Mouse (Mus musculus) ES-CJ7 (cell line): ENCODE results near the gene Txnrd1.

Experiments
- DNase-seq: peaks from one replicate; pipeline ENCODE4 v3.0.0; 2011; ENCODE audit warnings: low read depth, low spot score

Gene Txnrd1

DNA sequence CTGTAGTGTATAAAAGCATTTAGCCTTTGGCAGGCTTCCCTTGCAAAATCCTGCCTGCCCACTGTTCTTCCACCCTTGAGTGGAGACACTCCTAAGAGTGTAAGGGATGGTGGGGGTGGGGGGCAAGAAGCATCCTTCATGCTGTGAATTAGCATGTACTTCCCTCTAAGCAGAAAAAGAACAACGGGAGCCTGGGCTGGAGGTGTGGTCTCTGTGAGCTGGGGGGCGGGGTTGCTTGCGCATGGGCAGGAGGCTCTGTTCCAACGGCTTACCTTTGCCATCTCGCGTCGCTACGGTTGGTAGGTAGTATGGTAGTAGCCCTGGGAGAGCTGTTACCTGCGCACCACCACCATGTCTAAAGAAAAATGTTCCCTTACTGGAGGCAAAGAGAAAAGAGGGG lies 32.6 kb downstream of the Txnrd1 start, which contains the start of gene Eid3:
Gene Eid3, plus strand, starts transcription at position 271 of the 400 bp plus-strand sequence.
- peak; percentile 90 for DNase-seq

DNA sequence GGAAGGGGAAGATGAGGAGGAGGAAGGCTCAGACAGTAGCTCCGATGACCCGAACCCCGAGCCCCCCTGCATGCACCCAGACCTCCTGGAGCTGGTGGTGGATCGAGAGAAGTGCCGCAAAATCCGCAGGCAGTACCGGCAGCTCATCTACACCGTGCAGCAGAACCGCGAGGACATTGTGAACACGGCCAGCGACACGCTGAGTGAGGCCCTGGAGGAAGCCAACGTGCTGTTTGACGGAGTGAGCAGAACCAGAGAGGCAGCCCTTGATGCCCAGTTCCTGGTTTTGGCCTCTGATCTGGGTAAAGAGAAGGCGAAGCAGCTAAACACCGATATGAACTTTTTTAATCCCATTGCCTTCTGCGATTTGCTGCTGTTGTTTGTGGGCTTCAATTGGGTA lies 33.1 kb downstream of the Txnrd1 start:
- no peak for DNase-seq

DNA sequence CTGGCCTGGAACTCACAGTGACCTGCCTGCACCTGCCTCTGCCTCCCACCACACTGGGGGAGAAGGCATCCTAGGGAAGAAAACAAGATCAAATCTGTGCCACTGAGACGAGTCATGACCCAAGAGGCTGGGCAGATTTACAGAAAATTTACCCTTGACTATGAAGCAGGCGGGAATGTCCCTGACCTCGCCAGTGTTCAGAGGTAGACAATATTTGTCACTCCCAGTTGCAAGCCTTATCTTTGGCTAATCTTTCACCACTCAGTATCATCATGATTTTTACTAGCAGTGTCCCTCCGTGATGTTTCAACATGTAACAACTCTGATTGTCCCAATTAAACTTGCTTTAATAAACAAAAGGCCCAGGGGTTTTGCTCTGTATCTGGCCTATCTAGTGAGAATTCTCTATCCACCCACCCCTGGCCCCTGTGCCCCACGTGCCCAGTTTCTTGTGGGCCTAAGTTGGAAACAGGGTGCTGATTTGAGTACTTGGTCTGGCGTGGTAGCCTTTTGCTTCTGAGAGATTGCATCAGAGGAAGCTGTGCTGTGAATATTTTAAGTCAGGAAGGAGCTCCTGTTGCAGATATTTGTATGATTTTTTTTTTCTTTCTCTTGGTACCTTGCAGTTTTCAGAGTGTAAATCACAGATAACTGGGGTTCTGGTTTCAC lies 34.8 kb downstream of the Txnrd1 start:
- DNase-seq: no peak

DNA sequence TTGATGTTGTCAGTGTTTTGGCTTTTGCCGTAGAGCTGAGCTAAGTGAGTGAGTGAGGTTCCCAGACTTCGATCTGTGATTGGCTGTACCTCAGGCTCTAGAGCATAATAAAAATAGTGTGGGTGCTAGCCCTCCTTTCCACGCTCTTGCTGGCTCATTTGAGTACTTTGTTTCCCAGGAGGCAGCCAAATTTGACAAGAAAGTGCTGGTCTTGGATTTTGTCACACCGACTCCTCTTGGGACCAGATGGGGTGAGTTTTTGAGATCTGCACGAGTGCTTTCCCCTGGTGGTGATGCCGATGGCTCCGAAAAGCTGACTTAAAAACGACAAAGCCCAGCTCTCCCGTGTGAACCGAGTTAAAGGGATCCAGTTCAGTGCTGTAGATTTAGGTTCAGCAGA lies 41.7 kb downstream of the Txnrd1 start:
- no peak for DNase-seq

DNA sequence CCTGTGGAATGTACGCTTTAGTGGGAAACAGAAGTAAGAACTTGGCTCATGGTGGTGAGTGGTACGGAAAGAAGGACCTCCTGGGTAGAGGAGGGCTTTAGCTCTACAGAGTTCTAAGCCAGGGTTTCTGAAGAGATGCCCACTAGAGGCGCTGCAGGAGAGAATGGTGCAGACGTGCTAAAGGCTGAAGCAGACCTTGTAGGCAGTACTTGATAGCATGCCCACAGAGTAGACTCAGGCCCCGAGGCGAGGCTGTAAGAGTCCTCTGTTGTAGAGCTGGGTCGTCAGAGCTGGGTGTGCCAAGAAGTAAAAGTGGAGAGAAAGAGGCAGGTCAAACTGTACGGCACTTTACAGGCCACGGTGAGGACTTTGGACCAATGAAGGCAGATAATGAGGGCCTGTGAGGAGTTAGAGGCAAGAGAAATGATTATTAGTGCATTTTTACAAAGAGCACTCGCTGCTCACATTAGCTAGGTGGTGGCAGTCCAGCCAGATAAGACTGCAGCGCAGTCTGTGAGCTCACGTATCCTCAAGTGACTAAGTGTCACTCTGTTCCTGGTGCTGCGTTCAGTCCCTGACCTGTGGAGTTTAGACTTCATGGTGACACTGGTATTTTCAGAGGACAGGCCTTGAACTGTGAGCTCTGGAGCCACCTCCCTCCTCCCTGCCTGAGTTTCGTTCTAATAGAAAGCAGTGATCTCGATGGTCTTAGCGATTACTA lies 42.5 kb downstream of the Txnrd1 start:
- DNase-seq: peak; percentile 76

DNA sequence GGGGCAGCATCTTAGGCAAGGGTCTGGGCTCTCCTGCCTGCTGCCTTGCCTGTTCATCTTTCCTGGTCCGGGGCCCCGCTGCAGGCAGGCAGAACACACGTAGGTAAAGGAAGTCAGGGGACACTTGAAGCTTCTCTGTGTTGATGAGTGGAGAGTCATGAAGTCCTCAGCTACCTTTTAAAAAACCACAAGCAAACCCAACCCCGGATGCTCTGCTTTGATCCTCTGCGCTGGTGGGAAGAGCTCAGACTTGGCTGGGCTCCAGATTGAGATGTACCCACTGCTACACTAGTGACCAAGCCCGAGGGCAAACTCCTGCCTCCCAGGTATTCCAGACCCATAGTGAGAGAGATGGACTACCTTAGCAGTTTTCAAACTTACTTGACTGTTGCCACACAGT lies 53.6 kb downstream of the Txnrd1 start:
- DNase-seq: no peak

DNA sequence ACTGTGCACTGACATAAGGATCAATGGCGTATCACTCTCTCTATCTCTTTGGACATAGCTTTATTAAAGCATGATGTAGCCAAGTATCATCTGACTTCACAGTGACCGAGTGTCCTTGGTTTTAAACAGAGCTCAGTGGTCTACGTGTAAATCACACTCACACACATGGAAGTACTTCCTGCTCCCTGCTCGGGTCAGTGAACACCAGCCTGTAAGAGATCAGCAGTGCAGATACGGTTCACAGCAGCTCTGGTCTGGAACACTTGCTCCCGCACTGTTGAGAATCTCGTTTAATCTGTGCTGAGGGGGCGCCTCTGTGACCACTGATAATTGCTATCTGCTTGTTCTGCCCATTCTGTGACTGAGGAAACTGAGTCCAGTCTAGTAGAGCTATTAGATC lies 54.8 kb downstream of the Txnrd1 start:
- DNase-seq: no peak

DNA sequence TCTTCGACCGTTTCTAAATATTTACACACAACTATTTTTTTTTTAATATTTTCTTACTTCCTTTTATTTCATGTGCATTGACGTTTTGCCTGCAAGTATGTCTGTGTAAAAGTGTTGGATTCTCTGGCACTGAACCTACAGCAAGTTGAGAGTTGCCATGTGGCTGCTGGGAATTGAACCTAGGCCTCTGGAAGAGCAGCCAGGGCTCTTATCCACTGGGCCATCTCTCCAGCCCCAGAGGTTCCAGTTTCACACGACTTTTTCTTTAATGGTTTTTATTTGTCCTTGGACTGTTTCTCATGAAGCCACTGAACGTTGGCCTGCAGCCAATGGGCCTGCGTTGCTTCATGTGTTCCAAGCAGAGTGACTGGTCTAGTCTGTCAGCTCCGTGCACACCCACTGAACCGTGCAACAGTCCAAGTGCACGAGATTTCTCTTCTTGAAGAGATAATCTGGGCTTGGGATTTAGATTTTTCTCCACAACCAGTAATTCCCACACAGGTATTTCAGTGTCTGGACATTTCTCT lies 55.8 kb downstream of the Txnrd1 start:
- DNase-seq: no peak

DNA sequence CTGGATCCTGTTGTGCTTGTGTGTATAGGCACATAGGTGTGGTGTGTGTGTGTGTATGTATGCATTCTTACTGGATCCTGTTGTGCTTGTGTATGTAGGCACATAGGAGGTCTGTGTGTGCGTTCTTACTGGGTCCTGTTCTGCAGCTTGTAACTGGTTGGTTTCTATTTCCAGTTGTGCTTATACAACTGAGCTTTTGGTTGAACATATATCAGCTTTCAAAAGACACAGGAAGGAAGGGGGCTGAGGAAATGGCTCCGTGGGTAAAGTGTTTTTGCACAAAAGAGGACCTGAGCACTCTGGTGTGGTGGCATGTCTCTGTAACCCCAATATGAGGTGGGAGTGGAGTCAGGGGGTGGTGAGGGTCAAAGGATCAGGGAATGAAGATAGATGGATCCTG lies 57.2 kb downstream of the Txnrd1 start:
- no peak for DNase-seq

DNA sequence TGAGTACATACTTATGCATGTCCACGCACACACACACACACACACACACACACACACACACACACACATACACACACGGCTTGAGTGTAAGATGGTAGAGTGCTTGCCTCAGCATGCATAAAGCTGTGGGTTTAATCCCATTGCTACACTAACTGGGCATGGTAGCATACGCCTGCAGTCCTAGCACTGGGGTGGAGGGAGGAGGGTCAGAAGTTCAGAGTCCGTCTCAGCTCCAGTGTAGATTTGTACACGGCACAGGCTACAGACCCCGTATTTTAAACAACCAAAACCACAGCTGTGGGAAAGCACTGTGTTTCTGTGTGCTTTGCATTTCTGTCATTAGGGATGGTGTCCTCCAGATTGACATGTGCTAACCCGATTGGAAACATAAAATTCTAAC lies 57.7 kb downstream of the Txnrd1 start:
- no peak for DNase-seq

DNA sequence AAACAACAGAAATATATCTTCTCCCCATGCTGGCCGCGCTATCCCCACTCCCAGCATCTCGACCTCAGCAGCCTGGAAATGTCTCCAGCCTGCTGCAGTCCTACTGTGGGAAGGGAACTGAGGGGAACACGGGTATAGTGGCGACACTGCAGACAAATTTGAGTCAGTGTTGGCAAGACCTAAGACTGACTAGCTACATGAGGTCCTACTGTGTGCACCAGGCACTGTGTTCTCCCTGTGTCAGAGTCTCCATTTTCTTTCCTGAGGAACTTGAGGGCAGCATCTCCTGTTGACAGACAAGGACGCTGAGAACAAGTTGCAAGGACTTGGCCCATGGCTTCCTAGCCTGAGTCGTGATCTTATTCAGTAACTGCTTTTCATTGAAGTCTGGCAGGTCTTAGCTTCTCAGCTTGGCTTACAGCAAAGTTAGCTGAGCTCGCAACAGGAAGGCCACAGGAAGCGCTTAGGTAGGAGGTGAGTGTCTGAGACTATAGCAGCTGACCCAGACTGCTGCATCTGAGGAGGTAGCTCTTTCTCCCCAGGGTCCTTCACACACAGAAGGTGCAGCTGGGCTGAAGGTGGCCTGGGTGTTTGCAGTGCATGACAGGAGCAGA lies 58.8 kb downstream of the Txnrd1 start:
- DNase-seq: no peak

DNA sequence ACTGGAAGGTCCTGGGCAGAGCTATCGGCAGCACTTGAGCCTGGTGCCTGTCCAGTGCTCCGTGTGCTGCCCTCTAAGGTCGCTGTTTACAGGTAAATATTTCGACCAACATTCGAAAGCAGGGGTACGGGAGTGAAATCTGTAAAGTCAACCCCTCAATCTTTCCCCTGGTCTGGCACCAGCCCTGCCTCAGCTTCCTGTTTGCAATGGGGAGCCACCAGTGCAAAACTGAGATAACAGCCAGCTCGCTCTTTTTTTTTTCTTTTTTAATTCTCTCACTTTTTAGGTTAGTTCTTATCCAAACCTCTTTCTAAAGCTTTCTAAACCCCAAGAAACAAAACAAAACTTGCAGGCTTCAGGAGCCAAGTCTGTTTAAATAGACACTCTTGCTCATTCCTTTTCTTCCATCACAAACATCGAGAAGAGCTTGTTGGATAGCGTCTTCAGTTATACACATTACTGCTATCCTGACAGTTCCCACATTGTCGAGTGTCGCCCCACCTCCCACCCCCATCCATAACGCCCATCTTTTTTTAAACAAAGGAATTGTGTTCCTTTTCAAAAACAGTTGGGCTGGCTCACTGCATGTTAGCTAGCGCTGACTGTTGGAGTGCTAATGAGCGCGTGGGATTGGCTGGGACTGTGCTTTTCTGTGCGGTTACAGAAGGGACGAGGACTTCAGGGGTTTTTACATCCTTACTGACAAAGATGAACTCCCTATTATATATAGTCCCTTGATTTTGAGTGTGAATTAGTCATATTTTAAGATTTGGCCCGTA lies 60.3 kb downstream of the Txnrd1 start:
- DNase-seq: no peak

DNA sequence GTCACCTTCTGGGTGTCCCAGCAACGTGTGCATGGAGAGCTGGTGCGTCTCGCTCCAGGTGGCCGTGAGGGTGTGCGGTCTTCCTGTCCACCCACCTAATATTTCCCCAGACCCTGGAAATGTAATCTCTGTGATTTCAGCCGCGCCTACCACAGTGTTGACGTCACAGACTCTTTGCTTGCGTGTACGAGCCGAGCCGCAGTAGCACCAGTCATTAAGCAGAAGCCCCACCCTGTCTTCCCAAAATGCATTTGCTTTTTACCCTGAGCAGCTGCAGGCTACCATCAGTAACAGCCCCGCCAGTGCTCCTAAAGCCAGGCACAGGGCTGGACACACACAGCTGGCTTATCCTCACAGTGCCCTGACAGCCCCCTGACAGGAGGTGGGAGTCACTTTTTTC lies 64.2 kb downstream of the Txnrd1 start:
- DNase-seq: peak; percentile 43

DNA sequence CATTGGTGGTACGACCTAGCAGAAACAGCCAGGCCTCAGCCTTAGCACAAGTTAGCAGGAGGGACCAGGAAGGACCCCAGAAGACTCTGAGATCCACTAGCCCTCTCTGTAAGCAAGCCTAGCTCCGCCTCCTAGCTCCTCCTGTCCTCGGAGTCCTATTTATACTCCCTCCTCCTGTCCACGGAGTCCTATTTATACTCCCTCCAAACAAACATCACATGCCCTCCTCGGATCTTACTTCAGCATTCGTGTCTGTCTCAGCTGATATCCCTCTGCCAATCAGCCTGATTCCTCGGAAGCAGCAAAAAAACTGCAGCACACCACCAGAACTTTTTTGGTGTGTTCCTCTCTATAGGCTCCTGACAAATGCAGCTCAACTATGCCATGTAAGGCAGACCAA lies 65.1 kb downstream of the Txnrd1 start:
- DNase-seq: no peak

DNA sequence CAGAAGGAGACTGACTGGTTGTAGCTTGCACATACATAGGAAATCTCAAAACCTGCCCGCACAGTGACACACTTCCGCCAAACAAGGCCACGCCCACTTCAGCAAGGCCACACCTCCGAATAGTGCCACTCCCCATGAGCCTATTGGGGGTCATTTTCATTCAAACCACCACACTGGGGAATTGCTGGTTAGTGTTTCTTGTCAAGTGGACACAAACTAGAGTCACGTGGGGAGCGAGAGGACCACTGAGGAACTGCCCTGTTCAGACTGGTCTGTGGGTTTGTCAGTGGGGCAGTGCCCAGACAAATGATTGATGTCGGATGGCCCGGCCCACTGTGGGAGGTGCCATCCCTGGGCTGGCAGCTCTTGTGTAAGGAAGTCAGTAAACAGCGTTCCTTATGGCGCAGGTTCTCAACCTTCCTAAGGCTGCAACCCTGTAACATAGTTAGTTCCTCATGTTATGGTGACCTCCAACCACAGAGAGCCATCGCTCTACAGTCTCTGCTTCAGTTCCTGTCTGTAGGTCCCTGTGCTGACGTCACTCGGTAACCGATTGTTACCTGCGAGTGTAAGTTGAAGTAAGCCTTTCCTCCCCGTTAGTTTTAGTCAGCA lies 66.2 kb downstream of the Txnrd1 start:
- peak; percentile 70 for DNase-seq

DNA sequence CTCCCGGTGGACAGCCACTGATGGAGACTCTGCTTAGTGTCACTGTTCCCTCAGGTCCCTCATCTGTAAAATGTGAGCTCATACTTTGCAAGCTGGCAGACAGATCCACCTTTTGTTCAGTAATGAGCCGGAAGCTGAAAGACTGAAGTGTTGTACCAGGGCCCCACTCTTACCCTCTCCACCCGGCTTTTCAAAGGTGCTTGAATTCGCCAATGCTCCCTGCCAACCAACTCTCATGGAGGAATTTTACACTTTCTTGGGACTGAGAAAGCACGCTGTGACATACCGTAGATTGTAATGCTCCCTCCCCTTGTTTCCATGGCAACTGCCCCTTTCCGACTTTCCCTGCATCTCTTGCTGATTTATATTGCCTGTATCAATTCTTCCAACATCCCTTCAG lies 66.8 kb downstream of the Txnrd1 start:
- DNase-seq: no peak

DNA sequence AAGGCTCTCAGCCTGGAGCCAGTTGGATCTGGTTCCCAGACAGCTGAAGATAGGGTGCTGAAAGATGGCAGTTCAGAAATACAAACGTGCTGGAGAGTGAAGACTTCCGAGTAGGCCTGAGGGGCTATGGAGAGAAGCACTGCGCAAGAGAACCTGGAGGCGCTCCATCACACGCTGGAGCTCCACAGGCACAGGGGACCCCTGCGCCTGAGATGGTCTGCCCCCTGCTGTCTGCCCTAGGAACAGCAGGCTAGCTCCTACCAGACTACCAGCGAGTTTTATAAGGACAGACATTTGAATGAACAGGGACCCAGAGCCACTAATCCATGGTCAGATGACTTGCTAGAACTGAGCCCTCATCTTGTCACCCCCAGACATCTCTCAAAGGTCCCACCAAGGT lies 67.7 kb downstream of the Txnrd1 start:
- DNase-seq: peak; percentile 86

DNA sequence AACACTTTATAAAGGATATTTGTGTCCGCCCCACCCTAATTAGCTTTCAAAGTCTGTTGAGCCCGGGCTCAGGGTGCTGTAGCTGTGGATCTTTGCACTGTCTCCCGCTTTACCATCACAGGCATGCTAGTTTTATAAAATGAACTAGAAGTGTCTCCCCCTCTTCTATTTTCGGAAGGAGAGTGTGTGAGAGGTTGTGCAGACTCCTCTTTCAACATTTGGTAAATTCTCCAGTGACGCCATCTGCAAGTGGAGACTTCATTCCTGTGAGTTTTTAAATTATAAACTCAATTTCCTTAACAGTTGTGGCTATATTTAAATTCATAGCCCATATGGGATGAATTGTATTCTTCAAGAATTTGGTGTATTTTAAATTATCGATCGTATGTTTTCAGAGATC lies 74.8 kb downstream of the Txnrd1 start:
- DNase-seq: no peak

DNA sequence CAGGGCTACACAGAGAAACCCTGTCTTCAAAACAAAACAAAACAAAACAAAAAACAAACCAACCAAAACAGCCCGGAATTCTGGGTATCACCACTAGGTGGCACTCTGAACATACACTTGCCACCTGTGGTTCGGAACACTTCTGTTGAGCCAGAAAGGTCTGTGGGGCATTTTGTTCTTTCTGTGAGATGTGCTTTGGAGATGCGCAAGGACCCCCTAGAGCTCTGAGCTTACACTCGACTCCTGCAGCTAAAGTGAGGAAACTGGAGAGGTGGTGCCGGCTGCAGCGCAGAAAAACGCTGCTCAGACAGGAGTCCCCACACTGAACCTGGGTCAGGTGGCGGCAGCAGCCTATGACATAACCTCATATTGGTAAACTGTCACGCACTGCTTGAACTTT lies 75.6 kb downstream of the Txnrd1 start:
- DNase-seq: peak; percentile 62

DNA sequence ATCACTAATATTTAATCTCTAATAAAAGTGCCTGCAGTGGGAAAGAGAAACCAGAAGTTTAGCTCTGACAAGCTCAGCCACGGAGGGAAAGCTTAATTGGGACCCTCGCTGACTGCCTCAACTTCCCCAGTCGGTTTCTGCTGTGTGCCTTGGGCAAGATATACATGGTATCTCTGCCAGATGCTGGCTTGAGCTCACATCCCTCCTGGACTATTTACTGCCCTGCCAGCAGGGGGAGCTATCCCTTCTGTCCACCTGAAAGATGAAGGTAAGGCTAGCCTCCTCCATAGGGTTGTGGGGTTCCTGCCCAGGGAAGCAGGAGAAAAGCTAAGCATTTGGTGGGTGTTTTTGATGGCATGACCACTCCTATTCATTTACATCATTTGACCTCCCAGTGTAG lies 76.4 kb downstream of the Txnrd1 start:
- no peak for DNase-seq

DNA sequence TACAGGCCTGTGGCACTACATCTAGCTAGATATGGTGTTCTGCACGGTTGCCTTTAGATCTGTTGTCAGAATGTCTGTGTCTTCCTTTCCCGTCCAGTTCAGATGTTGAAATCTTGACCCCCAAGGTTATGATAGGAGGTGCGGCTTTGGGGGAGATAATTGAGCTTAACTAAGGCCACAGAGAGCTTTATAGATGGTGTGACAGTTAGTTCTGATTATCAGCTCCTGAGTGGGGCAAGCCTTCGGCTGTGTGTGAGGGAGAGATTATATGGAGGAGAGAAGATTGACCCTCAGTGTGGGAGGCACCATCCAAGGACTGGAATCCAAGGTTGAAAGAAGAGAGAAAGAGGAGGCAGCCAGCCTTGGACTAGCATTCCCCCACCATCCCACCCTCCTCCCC lies 79.5 kb downstream of the Txnrd1 start:
- no peak for DNase-seq

DNA sequence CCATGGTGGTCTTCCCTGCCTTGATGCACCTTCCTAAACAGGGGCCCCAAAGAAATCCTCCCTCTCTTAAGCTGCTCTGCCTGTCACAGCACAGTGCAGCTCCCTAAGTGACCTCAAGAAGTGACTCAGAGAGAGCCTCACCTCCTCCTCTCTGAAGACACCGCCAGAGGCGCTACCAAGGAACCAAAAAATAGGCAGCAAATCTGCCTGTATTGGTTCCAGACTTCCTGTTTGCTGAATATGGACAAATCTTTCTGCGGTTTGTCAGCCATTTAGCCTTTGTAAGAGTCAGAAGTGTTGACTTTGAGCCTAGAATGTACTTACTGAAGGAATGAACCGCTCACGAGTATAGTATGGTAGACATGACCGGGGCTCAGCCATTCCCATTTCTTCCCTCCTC lies 80.0 kb downstream of the Txnrd1 start:
- DNase-seq: no peak
